Mouse (Mus musculus): Measurements from ENCODE around the gene Prkca. TPM values are rescaled to one million over a fixed set of nuclear protein-coding genes. Genes with fewer than 3 reads are reported as not detected.

Prkca gene
- polyA plus RNA-seq, 1 experiment from 2014 or later = 7.0 TPM

DNA sequence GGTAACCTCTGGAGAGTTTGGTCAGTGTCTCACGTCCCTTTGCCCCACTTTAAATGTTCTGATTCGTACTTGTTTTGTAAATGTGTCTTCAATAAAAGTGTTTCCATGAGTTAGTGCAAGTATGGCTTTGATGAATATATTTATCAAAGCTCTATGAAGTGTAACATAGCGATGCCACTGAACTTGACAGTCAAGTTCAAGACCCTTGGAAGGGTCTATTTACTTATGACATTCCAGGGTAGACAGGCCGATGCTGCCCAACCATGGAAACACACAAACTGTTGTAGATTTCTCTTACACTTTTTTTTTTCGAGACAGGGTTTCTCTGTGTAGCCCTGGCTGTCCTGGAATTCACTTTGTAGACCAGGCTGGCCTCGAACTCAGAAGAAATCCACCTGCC, 354.5 kb downstream of the Prkca start:
- Histone ChIP-seq H3K27me3 (ENCODE audit: insufficient read depth, low read length) (no peaks in the 10 kb centered on the region), H3K9ac (replicated peaks; ENCODE audit: low read length) (no peak overlapping the region), H3K4me1 (ENCODE audit: insufficient read depth, low read length) (no peaks in the 10 kb centered on the region), H3K27ac (ENCODE audit: low read length) (no peak overlapping the region), H3K36me3 (ENCODE audit: insufficient read depth, low read length) (no peaks in the 10 kb centered on the region), H3K9me3 (ENCODE audit: low read length) (no peaks in the 10 kb centered on the region), H3K4me2 (replicated peaks; ENCODE audit: low read depth, low read length) (no peak overlapping the region), H3K4me3 (ENCODE audit: low read length) (no peak overlapping the region)
- ATAC-seq (ENCODE audit: low FRiP score, low TSS enrichment) = no peak
- 73% methylated on average over 6 of the region's 6 CpGs for WGBS

DNA sequence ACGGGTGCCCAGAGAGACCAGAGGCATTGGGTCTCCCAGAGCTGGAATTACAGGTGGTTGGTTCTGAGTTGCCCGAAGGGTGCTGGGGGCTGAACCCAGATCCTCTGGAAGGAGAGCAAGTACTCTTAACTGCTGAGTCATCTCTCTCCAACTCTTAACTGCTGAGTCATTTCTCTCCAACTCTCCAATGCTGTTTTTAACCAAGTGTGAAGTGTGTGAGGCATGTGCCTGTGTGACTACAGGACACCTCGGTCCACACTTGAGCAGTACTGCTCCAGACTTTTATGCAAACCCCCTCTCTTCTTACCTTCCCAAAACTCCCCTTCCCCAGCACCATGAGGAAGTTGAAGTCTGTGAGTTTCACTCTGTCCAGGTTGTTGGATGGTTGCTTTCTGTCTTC, 357.8 kb downstream of the Prkca start:
- ATAC-seq (ENCODE audit: low FRiP score, low TSS enrichment) = no peak
- H3K4me2 ChIP-seq (replicated peaks; ENCODE audit: low read depth, low read length) = no peak overlapping the region

DNA sequence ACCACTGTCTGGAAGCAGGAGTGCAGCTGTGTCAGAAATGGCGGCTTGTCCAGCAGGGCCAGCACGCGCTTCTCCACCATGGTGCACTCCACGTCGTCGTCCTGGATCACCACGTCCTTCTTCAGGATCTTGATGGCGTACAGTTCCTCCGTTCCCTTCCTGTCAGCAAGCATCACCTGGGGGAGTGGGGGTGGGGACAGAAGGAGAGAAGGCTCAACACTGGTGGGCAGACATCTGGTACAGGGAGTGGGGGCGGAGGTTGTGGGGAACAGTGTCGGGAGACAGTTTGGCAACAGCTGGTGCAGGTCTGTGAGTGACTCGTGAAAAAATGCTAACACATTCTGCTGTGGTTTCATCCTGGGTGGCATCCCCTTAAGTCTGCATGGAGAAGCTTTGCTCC, 359.8 kb downstream of the Prkca start:
- Histone ChIP-seq H3K9ac (replicated peaks; ENCODE audit: low read length) (no peak overlapping the region), H3K4me1 (ENCODE audit: insufficient read depth, low read length) (peaks cover 17% of the 10 kb centered on the region), H3K9me3 (ENCODE audit: low read length) (no peaks in the 10 kb centered on the region), H3K27ac (ENCODE audit: low read length) (no peak overlapping the region), H3K4me2 (replicated peaks; ENCODE audit: low read depth, low read length) (no peak overlapping the region), H3K27me3 (ENCODE audit: insufficient read depth, low read length) (no peaks in the 10 kb centered on the region), H3K4me3 (ENCODE audit: low read length) (no peak overlapping the region), H3K36me3 (ENCODE audit: insufficient read depth, low read length) (no peaks in the 10 kb centered on the region; the same call in 1 of the 2 replicates)
- WGBS = 87% methylated on average over 12 of the region's 12 CpGs
- ATAC-seq (ENCODE audit: low FRiP score, low TSS enrichment) = no peak

More for the DNA sequence above, 357.8 kb downstream of the Prkca start:
- no peak overlapping the region for H3K9ac ChIP-seq (replicated peaks; ENCODE audit: low read length)
- no peaks in the 10 kb centered on the region for H3K9me3 ChIP-seq (ENCODE audit: low read length)
- no peaks in the 10 kb centered on the region for H3K4me1 ChIP-seq (ENCODE audit: insufficient read depth, low read length)
- H3K4me3 ChIP-seq (ENCODE audit: low read length) = no peak overlapping the region
- H3K27me3 ChIP-seq (ENCODE audit: insufficient read depth, low read length) = no peaks in the 10 kb centered on the region
- H3K27ac ChIP-seq (ENCODE audit: low read length) = no peak overlapping the region
- no peaks in the 10 kb centered on the region; the same call in 1 of the 2 replicates for H3K36me3 ChIP-seq (ENCODE audit: insufficient read depth, low read length)
- WGBS = 95% methylated on average over 3 of the region's 3 CpGs

DNA sequence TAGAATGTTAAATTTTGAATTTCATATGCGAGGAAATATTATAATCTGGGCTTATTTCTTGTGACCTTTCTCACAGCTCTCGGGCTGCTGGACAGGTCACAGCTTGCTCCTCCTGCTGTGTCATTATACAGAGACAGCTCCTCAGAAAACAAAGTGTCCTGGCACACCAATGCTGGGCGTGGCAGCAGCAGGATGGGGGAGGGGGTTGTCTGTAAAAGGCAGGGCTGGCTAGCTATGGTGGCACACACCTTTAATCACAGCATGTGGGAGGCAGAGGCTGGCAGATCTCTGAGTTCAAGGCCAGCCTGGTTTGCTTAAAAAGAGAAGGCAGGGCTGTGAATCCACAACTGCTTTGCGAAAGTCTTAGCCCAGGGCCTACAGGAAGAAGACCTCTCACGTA, 360.5 kb downstream of the Prkca start:
- Histone ChIP-seq H3K4me3 (ENCODE audit: low read length) (no peak overlapping the region), H3K27me3 (ENCODE audit: insufficient read depth, low read length) (no peaks in the 10 kb centered on the region), H3K9me3 (ENCODE audit: low read length) (no peaks in the 10 kb centered on the region), H3K4me2 (replicated peaks; ENCODE audit: low read depth, low read length) (no peak overlapping the region), H3K4me1 (ENCODE audit: insufficient read depth, low read length) (peaks cover 18% of the 10 kb centered on the region), H3K9ac (replicated peaks; ENCODE audit: low read length) (no peak overlapping the region), H3K27ac (ENCODE audit: low read length) (no peak overlapping the region), H3K36me3 (ENCODE audit: insufficient read depth, low read length) (peaks cover under 1% of the 10 kb centered on the region; the same call in 1 of the 2 replicates)
- 68% methylated on average over 5 of the region's 5 CpGs for WGBS
- no peak for ATAC-seq (ENCODE audit: low FRiP score, low TSS enrichment)

DNA sequence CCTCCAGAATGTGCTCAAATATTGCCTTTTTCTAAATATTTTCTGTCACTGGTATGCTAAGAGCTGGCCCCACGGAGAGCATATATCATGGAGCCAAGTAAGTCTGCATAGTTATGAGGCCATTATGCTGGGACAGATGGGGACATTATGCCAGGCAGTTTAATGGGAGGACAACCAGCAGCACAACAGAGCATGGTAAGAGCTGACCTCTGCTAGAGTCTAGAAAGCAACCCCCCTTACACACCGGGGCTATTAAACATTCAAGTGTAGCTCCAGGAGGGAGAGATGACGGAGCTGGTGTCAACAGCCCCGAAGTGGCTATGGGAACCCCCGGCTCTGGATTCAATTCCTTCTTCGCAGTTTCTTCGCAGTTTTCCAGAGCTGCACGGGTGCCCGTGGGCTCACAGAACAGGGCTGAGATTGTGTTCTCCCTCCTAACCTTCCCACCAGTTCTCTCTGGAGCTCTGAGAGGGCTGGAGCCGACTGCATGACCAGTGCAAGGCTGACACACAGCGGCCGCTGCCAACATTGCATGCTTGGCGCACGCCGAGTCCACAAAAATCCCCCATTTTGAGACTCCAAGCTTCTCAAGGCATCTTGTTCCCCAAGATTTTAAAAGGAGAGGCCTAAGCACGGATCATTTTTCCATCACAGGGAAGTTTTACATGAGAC, 361.4 kb downstream of the Prkca start:
- WGBS = 17% methylated on average over 16 of the region's 16 CpGs

DNA sequence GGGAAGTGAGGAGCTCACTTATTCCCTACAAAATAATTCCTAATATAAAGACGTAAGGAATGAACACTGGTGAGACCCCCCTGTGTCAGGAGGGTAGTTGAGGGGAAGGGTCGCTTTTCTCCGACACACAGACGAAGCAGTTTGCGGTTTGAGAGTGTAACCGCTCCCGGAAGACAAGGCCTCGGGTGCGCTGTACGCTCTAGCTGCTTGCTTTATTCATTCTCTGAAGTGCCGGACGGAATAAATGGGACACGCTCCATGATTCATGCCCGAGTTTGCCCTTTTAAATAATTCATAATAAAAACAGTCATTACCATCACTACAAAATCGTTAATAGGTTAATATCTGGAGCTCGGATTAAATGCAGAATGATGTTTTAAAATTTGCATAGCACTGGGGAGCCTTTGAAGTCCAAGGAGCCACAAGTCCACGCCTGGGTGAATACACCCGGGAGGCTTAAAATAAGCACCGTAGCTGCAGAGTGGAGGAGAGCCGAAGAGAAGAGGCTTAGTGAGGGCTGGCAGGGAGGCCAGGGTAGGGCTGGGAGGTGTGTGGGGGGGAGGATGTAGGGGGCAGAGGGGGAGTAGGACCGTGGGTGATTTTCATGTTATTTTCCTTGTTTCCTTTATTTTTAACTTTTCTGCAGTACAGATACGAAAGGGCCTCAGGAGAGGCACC, 364.1 kb downstream of the Prkca start:
- H3K9ac ChIP-seq (replicated peaks; ENCODE audit: low read length) = no peak overlapping the region
- 38% methylated on average over 22 of the region's 22 CpGs for WGBS
- H3K9me3 ChIP-seq (ENCODE audit: low read length) = no peaks in the 10 kb centered on the region
- no peak overlapping the region for H3K4me3 ChIP-seq (ENCODE audit: low read length)
- H3K27me3 ChIP-seq (ENCODE audit: insufficient read depth, low read length) = no peaks in the 10 kb centered on the region
- peaks cover 18% of the 10 kb centered on the region for H3K4me1 ChIP-seq (ENCODE audit: insufficient read depth, low read length)
- H3K4me2 ChIP-seq (replicated peaks; ENCODE audit: low read depth, low read length) = no peak overlapping the region
- peak; percentile 78; the same call in 1 of the 2 replicates for ATAC-seq (ENCODE audit: low FRiP score, low TSS enrichment)
- no peak overlapping the region for H3K27ac ChIP-seq (ENCODE audit: low read length)
- H3K36me3 ChIP-seq (ENCODE audit: insufficient read depth, low read length) = peaks cover 12% of the 10 kb centered on the region; the same call in 1 of the 2 replicates

More for the DNA sequence above, 361.4 kb downstream of the Prkca start:
- no peak overlapping the region for H3K4me2 ChIP-seq (replicated peaks; ENCODE audit: low read depth, low read length)
- H3K4me1 ChIP-seq (ENCODE audit: insufficient read depth, low read length) = peaks cover 18% of the 10 kb centered on the region
- H3K36me3 ChIP-seq (ENCODE audit: insufficient read depth, low read length) = peaks cover 6% of the 10 kb centered on the region; the same call in 1 of the 2 replicates
- no peak overlapping the region for H3K27ac ChIP-seq (ENCODE audit: low read length)
- peak; percentile 47; the same call in 1 of the 2 replicates for ATAC-seq (ENCODE audit: low FRiP score, low TSS enrichment)
- H3K9ac ChIP-seq (replicated peaks; ENCODE audit: low read length) = no peak overlapping the region
- H3K9me3 ChIP-seq (ENCODE audit: low read length) = no peaks in the 10 kb centered on the region
- no peaks in the 10 kb centered on the region for H3K27me3 ChIP-seq (ENCODE audit: insufficient read depth, low read length)
- no peak overlapping the region for H3K4me3 ChIP-seq (ENCODE audit: low read length)

DNA sequence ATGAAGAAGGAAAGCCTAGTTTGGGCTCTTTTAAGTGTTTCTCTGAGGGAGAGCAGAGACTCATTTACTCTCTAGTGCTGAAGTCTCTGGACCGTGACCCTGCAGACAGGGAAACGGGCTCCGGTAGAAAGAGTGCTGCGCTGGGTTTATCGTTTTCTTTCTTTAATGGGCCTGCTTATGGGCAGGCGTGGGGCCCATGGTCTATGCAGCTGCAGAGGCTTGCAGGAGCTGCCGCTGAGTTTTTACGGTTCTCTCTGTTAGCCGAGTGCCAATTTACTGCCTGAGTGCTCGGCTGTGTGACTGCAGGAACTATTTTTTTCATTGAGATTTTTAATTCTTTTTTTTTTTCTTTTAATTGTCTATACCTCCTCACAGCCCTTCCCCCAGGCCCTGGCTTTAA, 373.8 kb downstream of the Prkca start:
- no peak overlapping the region for H3K4me3 ChIP-seq (ENCODE audit: low read length)
- no peaks in the 10 kb centered on the region for H3K9me3 ChIP-seq (ENCODE audit: low read length)
- no peak overlapping the region for H3K9ac ChIP-seq (replicated peaks; ENCODE audit: low read length)
- peaks cover 39% of the 10 kb centered on the region for H3K4me1 ChIP-seq (ENCODE audit: insufficient read depth, low read length)
- H3K36me3 ChIP-seq (ENCODE audit: insufficient read depth, low read length) = no peaks in the 10 kb centered on the region
- peak; percentile 64; the same call in 1 of the 2 replicates for ATAC-seq (ENCODE audit: low FRiP score, low TSS enrichment)
- 13% methylated on average over 10 of the region's 10 CpGs for WGBS
- H3K27me3 ChIP-seq (ENCODE audit: insufficient read depth, low read length) = no peaks in the 10 kb centered on the region
- no peak overlapping the region for H3K27ac ChIP-seq (ENCODE audit: low read length)
- no peak overlapping the region for H3K4me2 ChIP-seq (replicated peaks; ENCODE audit: low read depth, low read length)

DNA sequence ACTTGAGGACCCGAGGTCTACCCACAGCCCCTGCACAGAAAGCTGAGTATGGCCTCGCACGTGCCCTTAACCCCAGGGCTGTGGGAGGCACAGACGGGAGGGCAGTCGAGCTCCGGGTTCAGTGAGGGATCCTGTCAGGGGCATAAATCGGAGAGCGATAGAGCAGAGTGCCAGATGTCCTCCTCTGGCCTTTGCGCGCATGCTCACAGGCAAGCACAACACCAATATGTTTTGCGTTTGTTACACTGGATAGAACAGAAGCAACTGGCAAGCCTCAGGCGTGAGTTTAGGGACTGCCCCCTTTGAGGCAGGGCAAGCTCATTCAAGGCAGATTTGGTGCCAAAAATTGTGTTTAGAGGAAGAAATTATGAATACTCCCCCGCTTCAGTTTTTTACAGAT, 375.6 kb downstream of the Prkca start:
- H3K4me2 ChIP-seq (replicated peaks; ENCODE audit: low read depth, low read length) = no peak overlapping the region
- no peaks in the 10 kb centered on the region for H3K36me3 ChIP-seq (ENCODE audit: insufficient read depth, low read length)
- no peak overlapping the region for H3K4me3 ChIP-seq (ENCODE audit: low read length)
- ATAC-seq (ENCODE audit: low FRiP score, low TSS enrichment) = peak; percentile 63; the same call in 1 of the 2 replicates
- peaks cover 39% of the 10 kb centered on the region for H3K4me1 ChIP-seq (ENCODE audit: insufficient read depth, low read length)
- WGBS = 31% methylated on average over 13 of the region's 13 CpGs
- no peak overlapping the region for H3K27ac ChIP-seq (ENCODE audit: low read length)
- H3K9ac ChIP-seq (replicated peaks; ENCODE audit: low read length) = no peak overlapping the region
- H3K27me3 ChIP-seq (ENCODE audit: insufficient read depth, low read length) = no peaks in the 10 kb centered on the region
- no peaks in the 10 kb centered on the region for H3K9me3 ChIP-seq (ENCODE audit: low read length)

DNA sequence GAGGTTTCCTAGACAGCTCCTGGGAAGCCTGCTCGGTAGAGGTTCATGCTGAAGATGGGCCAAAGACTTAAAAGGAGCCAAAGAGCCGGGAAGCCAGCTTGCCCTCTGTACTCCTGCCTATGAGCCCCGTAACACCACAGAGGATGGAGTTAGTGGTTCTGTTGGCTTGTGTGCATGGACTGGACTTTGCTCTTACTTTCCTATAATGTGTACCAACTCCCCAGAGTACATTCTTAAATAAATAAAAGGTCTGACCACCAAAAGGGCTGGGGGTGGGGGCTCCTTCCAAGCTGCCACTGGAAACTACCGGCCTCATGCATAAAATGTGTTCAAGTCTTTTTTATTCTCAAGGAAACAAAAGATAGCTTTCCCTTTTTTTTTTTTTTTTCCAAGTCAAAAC, 377.5 kb downstream of the Prkca start:
- ATAC-seq (ENCODE audit: low FRiP score, low TSS enrichment) = no peak
- H3K9me3 ChIP-seq (ENCODE audit: low read length) = no peaks in the 10 kb centered on the region
- no peak overlapping the region for H3K4me3 ChIP-seq (ENCODE audit: low read length)
- 67% methylated on average over 4 of the region's 4 CpGs for WGBS
- peaks cover 39% of the 10 kb centered on the region for H3K4me1 ChIP-seq (ENCODE audit: insufficient read depth, low read length)
- H3K36me3 ChIP-seq (ENCODE audit: insufficient read depth, low read length) = no peaks in the 10 kb centered on the region
- no peak overlapping the region for H3K4me2 ChIP-seq (replicated peaks; ENCODE audit: low read depth, low read length)
- no peaks in the 10 kb centered on the region for H3K27me3 ChIP-seq (ENCODE audit: insufficient read depth, low read length)
- H3K9ac ChIP-seq (replicated peaks; ENCODE audit: low read length) = no peak overlapping the region
- H3K27ac ChIP-seq (ENCODE audit: low read length) = no peak overlapping the region

DNA sequence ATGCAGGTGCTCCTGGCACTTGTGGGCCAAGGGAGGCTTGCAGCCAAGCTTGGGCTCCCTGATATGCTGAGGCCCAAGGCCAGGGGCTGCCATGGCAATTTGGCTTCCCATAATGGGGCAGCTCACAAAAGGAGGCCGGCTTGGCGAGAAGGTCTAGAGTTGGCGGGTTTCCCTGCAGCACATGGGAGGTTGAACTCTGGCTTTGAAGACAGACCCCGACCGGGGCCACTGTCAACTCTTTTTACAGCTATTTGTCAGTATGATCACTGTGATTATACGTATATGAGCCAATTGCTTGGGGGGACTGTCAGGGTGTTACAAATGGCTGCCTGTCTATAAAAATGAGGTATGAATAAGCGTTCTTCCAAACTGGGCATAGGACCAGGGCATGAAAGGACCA, 378.3 kb downstream of the Prkca start:
- no peak overlapping the region for H3K27ac ChIP-seq (ENCODE audit: low read length)
- peaks cover 4% of the 10 kb centered on the region for H3K36me3 ChIP-seq (ENCODE audit: insufficient read depth, low read length)
- no peaks in the 10 kb centered on the region for H3K9me3 ChIP-seq (ENCODE audit: low read length)
- H3K4me3 ChIP-seq (ENCODE audit: low read length) = no peak overlapping the region
- H3K4me2 ChIP-seq (replicated peaks; ENCODE audit: low read depth, low read length) = no peak overlapping the region
- 85% methylated on average over 7 of the region's 7 CpGs for WGBS
- no peak overlapping the region for H3K9ac ChIP-seq (replicated peaks; ENCODE audit: low read length)
- no peak for ATAC-seq (ENCODE audit: low FRiP score, low TSS enrichment)
- H3K27me3 ChIP-seq (ENCODE audit: insufficient read depth, low read length) = no peaks in the 10 kb centered on the region
- H3K4me1 ChIP-seq (ENCODE audit: insufficient read depth, low read length) = peaks cover 34% of the 10 kb centered on the region

Data from kidney, embryonic 16.5 days (tissue).